Mouse (Mus musculus) embryonic facial prominence, embryonic 12.5 days (tissue): ENCODE results near the gene Slc5a11. TPM values are rescaled to one million over a fixed set of nuclear protein-coding genes. Genes with fewer than 3 reads are reported as not detected.

ENCODE experiments used
- ATAC-seq: fragments of 200-750 bp; cut with Nextera tagmentation; 2 replicates; pipeline ENCODE4 v1.8.0; 2017; ENCODE audit not compliant: insufficient number of reproducible peaks, insufficient read depth, low FRiP score, low TSS enrichment
- H3K27ac ChIP-seq: fragments of 300-500 bp; sonication (generic); 2 replicates; pipeline ENCODE4 v1.5.1; 2016; ENCODE audit warnings: mild to moderate bottlenecking
- H3K27me3 ChIP-seq: fragments of 300-500 bp; sonication (generic); 2 replicates; pipeline ENCODE4 v1.6.1; 2016; ENCODE audit warnings: mild to moderate bottlenecking, moderate library complexity
- H3K36me3 ChIP-seq: fragments of 300-500 bp; sonication (generic); 2 replicates; pipeline ENCODE4 v1.6.1; 2016; ENCODE audit warnings: mild to moderate bottlenecking
- H3K4me1 ChIP-seq: fragments of 300-500 bp; sonication (generic); 2 replicates; pipeline ENCODE4 v1.6.1; 2016
- H3K4me2 ChIP-seq: fragments of 300-500 bp; sonication (generic); replicated peaks from 2 replicates; pipeline ENCODE4 v1.6.1; 2016; ENCODE audit warnings: mild to moderate bottlenecking, moderate library complexity
- H3K4me3 ChIP-seq: fragments of 300-500 bp; sonication (generic); 2 replicates; pipeline ENCODE4 v1.5.1; 2016; ENCODE audit warnings: mild to moderate bottlenecking
- H3K9ac ChIP-seq: fragments of 300-500 bp; sonication (generic); 2 replicates; pipeline ENCODE4 v1.6.1; 2016; ENCODE audit warnings: mild to moderate bottlenecking, moderate library complexity
- H3K9me3 ChIP-seq: fragments of 300-500 bp; sonication (generic); 2 replicates; pipeline ENCODE4 v1.6.1; 2016; ENCODE audit warnings: mild to moderate bottlenecking, moderate library complexity
- WGBS: fragments of 180-500 bp; shearing (Covaris S2); methylation state at CpG from one replicate; pipeline ENCODE4 v1.1.7; 2016; 5-methylcytosine and 5-hydroxymethylcytosine counted together
- polyA plus RNA-seq: library from polyadenylated mRNA; unstranded; fragments of >200 nt; fragmentation: Nextera tagmentation; extraction: Ambion mirVana; gene quantifications from 2 replicates; pipeline ENCODE4 v1.2.1, GENCODE M21; 2016

Slc5a11 gene
- polyA plus RNA-seq, 1 experiment from 2014 or later: 0.06 TPM

DNA sequence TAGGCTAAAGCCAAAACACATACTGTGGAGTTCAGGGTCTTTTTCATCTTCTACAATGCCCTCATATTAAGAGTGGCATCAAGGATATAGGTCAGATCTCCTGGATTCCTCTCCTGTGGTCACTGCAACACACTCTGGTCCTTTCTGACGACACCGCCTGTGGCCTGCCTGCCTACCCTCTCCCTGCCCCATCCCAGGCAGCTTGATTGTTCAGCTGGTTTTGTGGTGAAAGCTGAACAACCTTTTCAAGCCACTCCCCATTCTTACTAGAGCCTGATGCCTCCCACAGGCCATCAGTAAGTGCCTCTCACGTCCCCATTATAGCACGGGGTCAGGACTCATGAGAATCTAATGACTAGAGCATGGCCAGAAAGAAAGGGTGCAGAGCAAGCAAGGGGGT, 74.6 kb downstream of the Slc5a11 start:
- H3K36me3 ChIP-seq: peaks cover 56% of the 10 kb centered on the region

DNA sequence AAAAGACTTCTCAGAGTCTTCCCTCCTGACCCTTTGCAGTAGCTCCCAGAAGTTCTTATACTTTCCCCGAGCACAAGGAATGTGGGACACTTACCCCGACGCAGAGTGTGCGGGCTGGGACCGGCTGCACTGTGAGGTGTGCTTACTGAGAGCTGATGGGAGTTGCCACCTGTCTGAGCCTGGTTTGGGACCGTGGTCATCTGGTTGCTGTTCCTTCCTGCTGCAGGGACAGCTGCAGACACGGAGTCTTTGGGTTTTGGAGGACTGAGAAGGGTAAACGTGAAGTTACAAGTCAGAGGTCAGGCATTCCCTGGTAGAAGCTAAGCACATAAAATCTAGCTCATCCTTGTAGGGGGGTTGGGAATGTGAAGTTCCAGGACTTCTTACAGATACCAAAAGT, 77.4 kb downstream of the Slc5a11 start:
- no peaks in the 10 kb centered on the region for H3K4me1 ChIP-seq
- H3K27me3 ChIP-seq: no peaks in the 10 kb centered on the region
- no peak overlapping the region for H3K9ac ChIP-seq
- H3K4me2 ChIP-seq: no peak overlapping the region
- no peak overlapping the region for H3K4me3 ChIP-seq
- H3K27ac ChIP-seq: no peak overlapping the region
- H3K36me3 ChIP-seq: peaks cover 64% of the 10 kb centered on the region
- WGBS: 82% methylated on average over 8 of the region's 8 CpGs
- ATAC-seq: no peak
- H3K9me3 ChIP-seq: no peaks in the 10 kb centered on the region

More for the DNA sequence above, 74.6 kb downstream of the Slc5a11 start:
- no peak overlapping the region for H3K4me2 ChIP-seq
- H3K9ac ChIP-seq: no peak overlapping the region
- WGBS: 83% methylated on average over 4 of the region's 4 CpGs
- no peaks in the 10 kb centered on the region for H3K4me1 ChIP-seq
- no peaks in the 10 kb centered on the region for H3K9me3 ChIP-seq
- no peak overlapping the region for H3K27ac ChIP-seq
- ATAC-seq: no peak
- no peaks in the 10 kb centered on the region for H3K27me3 ChIP-seq
- H3K4me3 ChIP-seq: no peak overlapping the region

- Histone ChIP-seq H3K36me3 (peaks cover 75% of the 10 kb centered on the region), H3K4me3 (no peak overlapping the region), H3K27ac (no peak overlapping the region), H3K4me1 (no peaks in the 10 kb centered on the region), H3K9me3 (no peaks in the 10 kb centered on the region), H3K9ac (no peak overlapping the region), H3K27me3 (no peaks in the 10 kb centered on the region), H3K4me2 (no peak overlapping the region)
- WGBS: 87% methylated on average over 7 of the region's 7 CpGs
- ATAC-seq: no peak
Measured at GRCm38 (mm10) chr7:123293898-123294297, 79.3 kb downstream of the Slc5a11 start.

- Histone ChIP-seq H3K9me3 (no peaks in the 10 kb centered on the region), H3K36me3 (peaks cover 79% of the 10 kb centered on the region), H3K27me3 (no peaks in the 10 kb centered on the region), H3K9ac (no peak overlapping the region), H3K4me2 (no peak overlapping the region), H3K4me1 (no peaks in the 10 kb centered on the region), H3K27ac (no peak overlapping the region), H3K4me3 (no peak overlapping the region)
- WGBS: 82% methylated on average over 7 of the region's 7 CpGs
- ATAC-seq: no peak
Measured at GRCm38 (mm10) chr7:123295423-123295822, 80.8 kb downstream of the Slc5a11 start.

GRCm38 (mm10) chr7:123296097-123296496, 81.5 kb downstream of the Slc5a11 start:
- Histone ChIP-seq H3K9me3 (no peaks in the 10 kb centered on the region), H3K4me3 (no peak overlapping the region), H3K27ac (no peak overlapping the region), H3K4me1 (no peaks in the 10 kb centered on the region), H3K27me3 (no peaks in the 10 kb centered on the region), H3K9ac (no peak overlapping the region), H3K4me2 (no peak overlapping the region), H3K36me3 (peaks cover 74% of the 10 kb centered on the region)
- no peak for ATAC-seq
- WGBS: 90% methylated on average over 6 of the region's 6 CpGs

DNA sequence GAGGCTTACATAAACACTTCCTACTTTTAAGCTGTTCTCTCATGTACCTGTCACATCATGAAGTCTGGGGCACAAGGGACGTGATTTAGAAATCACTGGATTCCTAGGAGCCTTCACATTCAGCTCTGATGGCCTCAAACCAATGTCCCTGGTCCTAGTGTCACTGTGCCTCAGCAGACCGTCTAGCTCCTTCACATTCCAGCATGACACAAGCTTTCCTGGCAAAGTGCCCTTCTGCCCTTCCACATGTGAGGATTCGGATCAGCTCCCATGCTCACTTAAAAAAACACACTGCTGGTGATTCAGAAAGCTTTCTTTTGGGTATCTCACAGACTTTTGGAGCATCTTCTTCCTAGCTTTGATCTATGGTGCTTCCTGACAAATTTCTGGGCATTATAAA, 83.6 kb downstream of the Slc5a11 start:
- H3K9me3 ChIP-seq: no peaks in the 10 kb centered on the region
- H3K9ac ChIP-seq: no peak overlapping the region
- no peak for ATAC-seq
- no peak overlapping the region for H3K4me3 ChIP-seq
- H3K27me3 ChIP-seq: no peaks in the 10 kb centered on the region
- no peaks in the 10 kb centered on the region for H3K4me1 ChIP-seq
- no peak overlapping the region for H3K27ac ChIP-seq
- 63% methylated on average over 3 of the region's 3 CpGs for WGBS
- H3K4me2 ChIP-seq: no peak overlapping the region
- H3K36me3 ChIP-seq: peaks cover 65% of the 10 kb centered on the region

GRCm38 (mm10) chr7:123300258-123300657, 85.7 kb downstream of the Slc5a11 start:
- Histone ChIP-seq H3K9me3 (no peaks in the 10 kb centered on the region), H3K27ac (no peak overlapping the region), H3K27me3 (no peaks in the 10 kb centered on the region), H3K4me1 (no peaks in the 10 kb centered on the region), H3K9ac (no peak overlapping the region), H3K4me3 (no peak overlapping the region), H3K4me2 (no peak overlapping the region), H3K36me3 (peaks cover 66% of the 10 kb centered on the region)
- no peak for ATAC-seq
- WGBS: 84% methylated on average over 3 of the region's 3 CpGs

- no peak overlapping the region for H3K9ac ChIP-seq
- H3K27ac ChIP-seq: no peak overlapping the region
- H3K4me3 ChIP-seq: no peak overlapping the region
- H3K9me3 ChIP-seq: no peaks in the 10 kb centered on the region
- ATAC-seq: no peak
- H3K36me3 ChIP-seq: peaks cover 63% of the 10 kb centered on the region
- 86% methylated on average over 2 of the region's 2 CpGs for WGBS
- H3K4me2 ChIP-seq: no peak overlapping the region
- H3K4me1 ChIP-seq: no peaks in the 10 kb centered on the region
- H3K27me3 ChIP-seq: no peaks in the 10 kb centered on the region
Measured at GRCm38 (mm10) chr7:123305397-123305796, 90.8 kb downstream of the Slc5a11 start.

DNA sequence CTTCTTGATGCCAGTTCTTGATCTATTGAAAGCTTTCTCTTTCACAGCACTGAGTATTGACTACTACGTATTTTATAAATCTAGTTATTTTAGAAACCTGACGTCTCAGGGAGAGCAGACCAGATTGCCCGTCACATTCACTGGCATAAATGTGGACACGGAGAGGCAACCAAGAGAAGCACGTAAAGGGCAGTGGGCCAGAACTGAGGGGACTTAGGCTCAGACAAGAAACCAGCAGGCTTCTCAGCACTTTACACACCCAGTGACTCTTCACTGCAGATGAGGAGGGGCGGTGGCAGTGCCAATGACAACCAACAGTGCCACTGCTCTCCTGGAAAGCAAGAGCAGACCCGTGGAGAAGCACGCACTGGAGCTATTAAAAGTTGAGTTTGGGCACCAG, 92.7 kb downstream of the Slc5a11 start:
- no peak for ATAC-seq
- peaks cover 79% of the 10 kb centered on the region for H3K36me3 ChIP-seq
- no peaks in the 10 kb centered on the region for H3K27me3 ChIP-seq
- no peaks in the 10 kb centered on the region for H3K9me3 ChIP-seq
- WGBS: 94% methylated on average over 8 of the region's 8 CpGs
- H3K9ac ChIP-seq: no peak overlapping the region
- H3K4me1 ChIP-seq: no peaks in the 10 kb centered on the region
- no peak overlapping the region for H3K4me2 ChIP-seq
- H3K27ac ChIP-seq: no peak overlapping the region
- no peak overlapping the region for H3K4me3 ChIP-seq

- no peaks in the 10 kb centered on the region for H3K4me1 ChIP-seq
- no peak overlapping the region for H3K4me2 ChIP-seq
- H3K36me3 ChIP-seq: peaks cover 83% of the 10 kb centered on the region
- WGBS: 95% methylated on average over 4 of the region's 4 CpGs
- no peaks in the 10 kb centered on the region for H3K27me3 ChIP-seq
- ATAC-seq: no peak
- H3K4me3 ChIP-seq: no peak overlapping the region
- H3K9me3 ChIP-seq: no peaks in the 10 kb centered on the region
- no peak overlapping the region for H3K27ac ChIP-seq
- H3K9ac ChIP-seq: no peak overlapping the region
Measured at GRCm38 (mm10) chr7:123307887-123308558, 93.4 kb downstream of the Slc5a11 start.

DNA sequence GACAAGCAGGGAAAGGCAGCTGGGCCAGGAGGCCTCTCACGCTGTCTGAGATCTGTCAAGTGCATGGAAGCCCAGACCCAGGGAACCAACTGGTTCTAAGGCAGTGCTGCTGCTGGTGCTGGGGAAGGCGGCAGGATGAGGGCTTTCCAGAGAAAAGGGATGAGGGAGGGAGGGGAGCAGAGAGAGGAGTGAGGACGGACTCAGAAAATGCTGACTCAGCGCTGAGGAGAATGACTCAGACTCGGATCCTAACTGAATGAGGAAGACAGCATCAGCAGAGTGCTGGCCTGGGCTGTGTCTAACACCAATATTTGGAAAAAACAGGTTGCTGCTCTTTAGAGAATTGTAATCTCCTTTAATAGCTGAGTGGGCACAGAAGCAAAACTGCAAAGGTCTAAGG, 97.3 kb downstream of the Slc5a11 start:
- ATAC-seq: no peak
- Histone ChIP-seq H3K27me3 (no peaks in the 10 kb centered on the region), H3K9ac (no peak overlapping the region), H3K4me2 (no peak overlapping the region), H3K36me3 (peaks cover 64% of the 10 kb centered on the region), H3K9me3 (no peaks in the 10 kb centered on the region), H3K4me1 (no peaks in the 10 kb centered on the region), H3K27ac (no peak overlapping the region), H3K4me3 (no peak overlapping the region)
- 73% methylated on average over 5 of the region's 5 CpGs for WGBS

- no peaks in the 10 kb centered on the region for H3K27me3 ChIP-seq
- H3K9me3 ChIP-seq: no peaks in the 10 kb centered on the region
- WGBS: 84% methylated on average over 3 of the region's 3 CpGs
- H3K4me1 ChIP-seq: no peaks in the 10 kb centered on the region
- ATAC-seq: no peak
- H3K27ac ChIP-seq: no peak overlapping the region
- H3K4me2 ChIP-seq: no peak overlapping the region
- H3K36me3 ChIP-seq: peaks cover 56% of the 10 kb centered on the region
- no peak overlapping the region for H3K4me3 ChIP-seq
- H3K9ac ChIP-seq: no peak overlapping the region
Measured at GRCm38 (mm10) chr7:123312738-123313137, 98.2 kb downstream of the Slc5a11 start.
